Mouse (Mus musculus): ENCODE measurements at regions not wholly inside any gene's neighbourhood (a gene's known extent, or its start where the extent isn't known, plus 50 kb on each side); places are given as distances from the start of the nearest gene placed in this dataset.

DNA sequence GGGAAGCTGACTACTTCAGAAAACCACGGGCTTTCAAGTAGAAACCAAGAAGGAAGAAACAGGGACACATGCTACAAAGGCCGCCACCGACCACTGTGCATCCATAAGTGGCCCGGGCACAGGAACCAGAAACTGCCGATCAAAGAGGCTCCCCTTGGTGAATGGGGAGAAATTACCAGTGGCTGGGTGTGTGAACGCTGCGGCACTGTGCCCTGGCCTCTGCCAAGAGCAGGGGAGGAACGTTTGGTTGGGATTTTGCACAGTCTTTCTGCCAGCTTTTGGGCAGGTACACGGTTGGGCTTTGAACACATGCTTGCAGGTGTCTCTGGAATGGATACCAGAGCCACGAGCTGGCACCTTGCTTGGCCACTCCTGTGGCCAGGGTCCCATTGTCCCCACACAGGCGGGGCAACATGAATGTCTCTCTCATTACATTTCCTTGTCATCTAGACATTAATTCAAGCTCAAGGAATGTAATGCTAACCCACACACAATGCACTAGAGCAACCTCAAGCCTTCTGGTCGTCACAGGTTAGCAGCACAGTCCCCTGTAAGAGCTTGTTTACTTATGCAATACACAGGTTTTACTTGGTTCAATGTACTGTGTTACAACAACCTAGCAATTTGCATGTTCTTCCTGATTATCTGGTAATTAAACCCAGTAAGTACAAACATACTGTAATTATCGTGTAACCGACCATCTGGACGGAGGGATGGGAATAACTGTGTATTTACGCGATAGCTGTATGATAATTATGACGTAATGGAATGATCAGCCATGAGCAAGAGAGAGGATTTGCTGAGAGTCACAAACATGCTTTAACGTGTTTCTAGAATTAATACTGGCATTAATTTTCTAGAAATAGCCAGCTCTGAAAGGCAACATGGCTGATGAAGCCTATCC is 90.9 kb upstream of the Sall1 start:
- no peak overlapping the region for H3K4me3 ChIP-seq (ENCODE audit: low read depth, low read length)
- no peaks in the 10 kb centered on the region for H3K9me3 ChIP-seq (replicated peaks; ENCODE audit: control insufficient read depth, low read length)
- H3K9ac ChIP-seq (replicated peaks; ENCODE audit: low read length), result no peak overlapping the region
- H3K4me1 ChIP-seq (ENCODE audit: control insufficient read depth, insufficient read depth, low read length), result no peaks in the 10 kb centered on the region
- ATAC-seq (replicated peaks; ENCODE audit: insufficient number of reproducible peaks, low FRiP score, low TSS enrichment, low read depth) (no peak), DNase-seq (ENCODE audit: low spot score) (no peak)
- no peaks in the 10 kb centered on the region for H3K27me3 ChIP-seq (ENCODE audit: control insufficient read depth, insufficient read depth, low read length)
- H3K36me3 ChIP-seq (replicated peaks; ENCODE audit: control insufficient read depth, insufficient read depth, low read depth, low read length), result no peaks in the 10 kb centered on the region
- 80% methylated on average over 19 of the region's 19 CpGs for WGBS
- no peak overlapping the region for H3K27ac ChIP-seq (replicated peaks; ENCODE audit: low read depth, low read length)
- H3K4me2 ChIP-seq (ENCODE audit: low read depth, low read length), result no peak overlapping the region

DNA sequence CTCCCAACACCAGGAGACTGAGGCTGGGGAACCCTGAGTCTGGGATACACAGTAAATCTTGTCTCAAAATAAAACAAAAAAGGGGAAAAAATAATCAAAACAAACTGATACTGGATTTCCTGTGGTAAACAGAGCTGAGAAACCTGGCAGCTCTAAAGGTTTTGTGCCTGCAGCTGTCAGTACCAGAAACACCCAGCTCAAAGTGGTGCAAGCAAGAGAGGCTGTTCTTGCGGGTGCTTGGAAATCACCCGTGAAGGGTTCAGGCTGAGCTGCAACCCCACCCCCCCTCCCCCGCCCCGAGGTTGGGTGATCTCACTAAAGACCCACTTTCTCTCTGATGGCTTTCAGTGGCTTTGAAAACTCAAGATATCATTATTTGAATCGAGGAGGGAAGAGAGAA is 90.1 kb upstream of the Sall1 start:
- H3K4me2 ChIP-seq (ENCODE audit: low read depth, low read length), result no peak overlapping the region
- no peaks in the 10 kb centered on the region for H3K27me3 ChIP-seq (ENCODE audit: control insufficient read depth, insufficient read depth, low read length)
- no peaks in the 10 kb centered on the region for H3K36me3 ChIP-seq (replicated peaks; ENCODE audit: control insufficient read depth, insufficient read depth, low read depth, low read length)
- 61% methylated on average over 5 of the region's 5 CpGs for WGBS
- ATAC-seq (replicated peaks; ENCODE audit: insufficient number of reproducible peaks, low FRiP score, low TSS enrichment, low read depth), result no peak
- H3K9me3 ChIP-seq (replicated peaks; ENCODE audit: control insufficient read depth, low read length), result no peaks in the 10 kb centered on the region
- no peak overlapping the region for H3K27ac ChIP-seq (replicated peaks; ENCODE audit: low read depth, low read length)
- no peaks in the 10 kb centered on the region for H3K4me1 ChIP-seq (ENCODE audit: control insufficient read depth, insufficient read depth, low read length)
- H3K9ac ChIP-seq (replicated peaks; ENCODE audit: low read length), result no peak overlapping the region
- H3K4me3 ChIP-seq (ENCODE audit: low read depth, low read length), result no peak overlapping the region
- no peak for DNase-seq (ENCODE audit: low spot score)

DNA sequence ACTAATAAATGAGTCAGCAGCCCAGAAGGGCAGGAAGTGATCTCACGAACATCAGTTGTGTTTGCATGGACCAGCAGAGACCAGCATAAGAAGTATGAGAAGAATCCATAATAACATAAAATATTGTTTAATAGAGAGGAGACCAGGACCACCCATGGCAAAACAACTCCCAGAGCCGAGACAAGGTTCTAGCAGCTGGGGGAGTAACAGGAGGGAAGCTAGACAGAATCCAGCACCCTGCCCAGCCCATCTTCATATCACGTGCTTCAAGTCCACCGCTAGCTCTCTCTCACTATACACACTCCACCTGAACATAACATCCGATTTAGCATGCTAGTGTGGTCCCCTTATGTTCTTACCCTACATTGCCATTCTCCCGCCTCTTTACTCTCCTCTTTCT is 77.1 kb upstream of the Sall1 start:
- no peak for DNase-seq (ENCODE audit: low spot score)
- 83% methylated on average over 6 of the region's 6 CpGs for WGBS
- no peak for ATAC-seq (replicated peaks; ENCODE audit: insufficient number of reproducible peaks, low FRiP score, low TSS enrichment, low read depth)

DNA sequence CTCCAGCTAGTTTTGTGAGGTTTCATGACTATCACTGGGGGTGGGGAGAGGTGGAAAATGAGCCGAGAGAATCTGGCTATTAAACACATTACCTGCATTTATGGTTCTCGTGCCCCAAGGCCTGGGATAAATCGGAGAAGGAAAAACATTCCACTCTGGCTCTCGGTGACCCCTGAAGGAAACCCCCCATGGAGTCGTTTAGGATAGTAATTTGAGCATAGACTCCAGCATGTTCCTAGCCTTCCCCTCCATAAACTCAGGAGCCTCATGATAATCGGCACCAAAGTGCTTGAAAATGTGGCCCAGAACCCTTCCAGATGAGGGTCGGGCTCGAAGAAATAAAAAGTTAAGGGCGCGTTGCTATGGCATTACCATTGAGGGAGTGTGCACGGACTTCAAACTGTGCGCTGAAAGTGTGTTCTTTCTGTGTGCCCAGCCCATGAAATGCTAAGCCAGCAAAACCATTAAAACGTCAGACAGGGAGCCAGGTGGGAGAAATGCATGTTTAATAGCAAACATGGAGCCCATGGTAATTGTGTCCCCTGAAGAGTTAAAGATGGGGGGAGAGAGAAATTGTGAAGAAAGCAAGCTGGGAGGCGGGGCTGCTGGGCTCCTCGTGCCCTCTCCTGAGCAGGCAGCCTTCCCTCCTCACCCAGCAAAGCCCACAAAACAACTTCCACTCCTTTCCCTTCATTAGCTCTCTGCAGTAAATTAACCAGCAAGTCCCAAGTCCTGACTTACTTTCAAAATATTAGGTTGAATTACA is 64.1 kb upstream of the Sall1 start:
- 41% methylated on average over 15 of the region's 15 CpGs for WGBS
- no peak for ATAC-seq (replicated peaks; ENCODE audit: insufficient number of reproducible peaks, low FRiP score, low TSS enrichment, low read depth)
- no peak overlapping the region for H3K4me2 ChIP-seq (ENCODE audit: low read depth, low read length)

More for the DNA sequence above, 77.1 kb upstream of the Sall1 start:
- no peaks in the 10 kb centered on the region for H3K9me3 ChIP-seq (replicated peaks; ENCODE audit: control insufficient read depth, low read length)
- no peak overlapping the region for H3K27ac ChIP-seq (replicated peaks; ENCODE audit: low read depth, low read length)
- no peak overlapping the region for H3K4me2 ChIP-seq (ENCODE audit: low read depth, low read length)
- no peak overlapping the region for H3K9ac ChIP-seq (replicated peaks; ENCODE audit: low read length)
- no peaks in the 10 kb centered on the region for H3K36me3 ChIP-seq (replicated peaks; ENCODE audit: control insufficient read depth, insufficient read depth, low read depth, low read length)
- H3K27me3 ChIP-seq (ENCODE audit: control insufficient read depth, insufficient read depth, low read length), result no peaks in the 10 kb centered on the region
- no peak overlapping the region for H3K4me3 ChIP-seq (ENCODE audit: low read depth, low read length)
- no peaks in the 10 kb centered on the region for H3K4me1 ChIP-seq (ENCODE audit: control insufficient read depth, insufficient read depth, low read length)

DNA sequence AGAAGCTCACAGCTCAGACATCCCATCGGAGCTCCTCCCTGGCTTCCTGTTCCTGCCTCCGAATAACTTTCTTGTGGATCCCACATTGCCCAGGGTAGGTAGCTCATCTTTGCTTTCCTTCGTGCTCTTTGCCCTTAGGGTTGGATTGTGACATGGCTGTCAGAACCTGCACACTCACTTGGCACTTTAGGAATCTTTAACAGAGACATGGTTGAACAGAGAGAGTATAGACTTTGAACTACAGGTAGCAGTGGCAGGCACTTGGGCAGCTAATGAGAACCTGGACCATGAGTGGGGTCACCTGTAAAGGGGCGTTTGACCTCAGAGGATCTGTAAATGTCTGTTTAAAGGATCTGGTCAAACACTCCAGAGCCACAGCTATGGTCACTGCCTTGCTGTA is 62.4 kb upstream of the Sall1 start:
- 83% methylated on average over 4 of the region's 4 CpGs for WGBS
- DNase-seq (ENCODE audit: low spot score) (no peak), ATAC-seq (replicated peaks; ENCODE audit: insufficient number of reproducible peaks, low FRiP score, low TSS enrichment, low read depth) (no peak)
- no peaks in the 10 kb centered on the region for H3K36me3 ChIP-seq (replicated peaks; ENCODE audit: control insufficient read depth, insufficient read depth, low read depth, low read length)
- no peak overlapping the region for H3K4me2 ChIP-seq (ENCODE audit: low read depth, low read length)
- H3K4me3 ChIP-seq (ENCODE audit: low read depth, low read length), result no peak overlapping the region
- no peaks in the 10 kb centered on the region for H3K27me3 ChIP-seq (ENCODE audit: control insufficient read depth, insufficient read depth, low read length)
- no peaks in the 10 kb centered on the region for H3K9me3 ChIP-seq (replicated peaks; ENCODE audit: control insufficient read depth, low read length)
- H3K4me1 ChIP-seq (ENCODE audit: control insufficient read depth, insufficient read depth, low read length), result no peaks in the 10 kb centered on the region
- no peak overlapping the region for H3K27ac ChIP-seq (replicated peaks; ENCODE audit: low read depth, low read length)
- H3K9ac ChIP-seq (replicated peaks; ENCODE audit: low read length), result no peak overlapping the region

More for the DNA sequence above, 64.1 kb upstream of the Sall1 start:
- DNase-seq (ENCODE audit: low spot score), result peak; percentile 20
- no peaks in the 10 kb centered on the region for H3K4me1 ChIP-seq (ENCODE audit: control insufficient read depth, insufficient read depth, low read length)
- H3K27ac ChIP-seq (replicated peaks; ENCODE audit: low read depth, low read length), result no peak overlapping the region
- no peak overlapping the region for H3K4me3 ChIP-seq (ENCODE audit: low read depth, low read length)
- H3K36me3 ChIP-seq (replicated peaks; ENCODE audit: control insufficient read depth, insufficient read depth, low read depth, low read length), result no peaks in the 10 kb centered on the region
- H3K9ac ChIP-seq (replicated peaks; ENCODE audit: low read length), result no peak overlapping the region
- no peaks in the 10 kb centered on the region for H3K27me3 ChIP-seq (ENCODE audit: control insufficient read depth, insufficient read depth, low read length)
- no peaks in the 10 kb centered on the region for H3K9me3 ChIP-seq (replicated peaks; ENCODE audit: control insufficient read depth, low read length)

DNA sequence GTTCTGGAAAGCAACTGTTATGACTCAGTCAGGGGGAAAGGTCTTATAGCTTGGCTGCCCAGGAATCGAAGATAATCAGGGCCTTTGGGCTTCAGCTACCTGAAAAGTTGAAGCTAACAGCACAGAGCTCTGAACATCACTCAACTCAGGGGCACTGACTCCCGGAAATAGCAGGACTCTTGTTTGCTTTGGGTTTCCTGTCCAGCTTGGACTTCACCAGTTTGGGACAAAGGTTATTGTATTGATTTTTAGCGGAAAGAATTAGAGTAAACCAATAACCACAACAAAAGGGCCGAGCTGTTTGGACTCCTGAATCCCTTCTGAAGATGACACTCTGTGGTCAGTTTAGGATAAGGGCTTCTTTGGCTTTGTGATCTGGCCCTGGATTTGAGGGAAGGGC is 53.4 kb upstream of the Sall1 start:
- no peaks in the 10 kb centered on the region for H3K4me1 ChIP-seq (ENCODE audit: control insufficient read depth, insufficient read depth, low read length)
- no peak overlapping the region for H3K27ac ChIP-seq (replicated peaks; ENCODE audit: low read depth, low read length)
- WGBS, result 80% methylated on average over 4 of the region's 4 CpGs
- H3K4me3 ChIP-seq (ENCODE audit: low read depth, low read length), result no peak overlapping the region
- no peaks in the 10 kb centered on the region for H3K36me3 ChIP-seq (replicated peaks; ENCODE audit: control insufficient read depth, insufficient read depth, low read depth, low read length)
- DNase-seq (ENCODE audit: low spot score), result no peak
- no peaks in the 10 kb centered on the region for H3K27me3 ChIP-seq (ENCODE audit: control insufficient read depth, insufficient read depth, low read length)
- H3K9me3 ChIP-seq (replicated peaks; ENCODE audit: control insufficient read depth, low read length), result no peaks in the 10 kb centered on the region
- no peak overlapping the region for H3K9ac ChIP-seq (replicated peaks; ENCODE audit: low read length)
- no peak overlapping the region for H3K4me2 ChIP-seq (ENCODE audit: low read depth, low read length)
- ATAC-seq (replicated peaks; ENCODE audit: insufficient number of reproducible peaks, low FRiP score, low TSS enrichment, low read depth), result no peak
